Mouse (Mus musculus) CD8-positive naive resting alpha-beta T cell, adult 57 days (primary cell): ENCODE data around the gene Gm5478. TPM values are rescaled to one million over a fixed set of nuclear protein-coding genes. Genes with fewer than 3 reads are reported as not detected.

Source experiments
- total RNA-seq: library from RNA; stranded (reverse); gene quantifications from one replicate; pipeline ENCODE4 v1.2.4, GENCODE M21; 2023

Gene Gm5478
- total RNA-seq: not detected

GRCm38 (mm10) chr15:101647280-101647679 is at the start of gene Gm5478:
Gene Gm5478, minus strand, starts transcription at chr15:101647380.

GRCm38 (mm10) chr15:101694207-101694606 is 47.0 kb upstream of the Gm5478 start, which contains the start of gene Krt6a:
Gene Krt6a, minus strand, starts transcription at chr15:101694307.

GRCm38 (mm10) chr15:101680187-101680586 is 33.0 kb upstream of the Gm5478 start, which contains the start of gene Krt6b:
Gene Krt6b, minus strand, starts transcription at chr15:101680287.

GRCm38 (mm10) chr15:101627884-101628283 is 19.3 kb downstream of the Gm5478 start, which contains the start of gene Gm5414:
Gene Gm5414, minus strand, starts transcription at chr15:101628188.

Other genes starting within 250 kb of the Gm5478 start
- gene Krt7, start 236.3 kb downstream of the Gm5478 start, total RNA-seq: not detected
- gene Krt87, start 208.6 kb downstream of the Gm5478 start, total RNA-seq: not detected
- not detected for gene Krt88, start 199.6 kb downstream of the Gm5478 start, total RNA-seq
- not detected for gene Krt81, start 183.6 kb downstream of the Gm5478 start, total RNA-seq
- not detected for gene Krt86, start 173.9 kb downstream of the Gm5478 start, total RNA-seq
- gene Krt83, start 155.9 kb downstream of the Gm5478 start, total RNA-seq: not detected
- gene Gm49425, start 130.1 kb downstream of the Gm5478 start, total RNA-seq: not detected
- gene Krt84, start 114.6 kb downstream of the Gm5478 start, total RNA-seq: not detected
- not detected for gene Krt82, start 96.7 kb downstream of the Gm5478 start, total RNA-seq
- gene Krt90, start 84.4 kb downstream of the Gm5478 start, total RNA-seq: not detected
- not detected for gene Krt75, start 73.5 kb downstream of the Gm5478 start, total RNA-seq
- not detected for gene Gm5414, start 19.2 kb downstream of the Gm5478 start, total RNA-seq
- not detected for gene Krt6b, start 32.9 kb upstream of the Gm5478 start, total RNA-seq
- gene Krt6a, start 46.9 kb upstream of the Gm5478 start, total RNA-seq: not detected
- not detected for gene Krt5, start 65.5 kb upstream of the Gm5478 start, total RNA-seq
- not detected for gene Krt71, start 95.7 kb upstream of the Gm5478 start, total RNA-seq
- gene Krt72, start 139.1 kb upstream of the Gm5478 start, total RNA-seq: not detected
- not detected for gene Krt73, start 155.0 kb upstream of the Gm5478 start, total RNA-seq
- not detected for gene Krt2, start 170.8 kb upstream of the Gm5478 start, total RNA-seq
- gene Krt1, start 203.4 kb upstream of the Gm5478 start, total RNA-seq: not detected
- gene Krt77, start 222.3 kb upstream of the Gm5478 start, total RNA-seq: not detected
- gene Krt76, start 245.5 kb upstream of the Gm5478 start, total RNA-seq: not detected